Mouse (Mus musculus) 3134 (cell line): Measurements from ENCODE around the gene Il11ra1.

Experiments used
- DNase-seq: peaks from one replicate; pipeline ENCODE4 v3.0.0-alpha.2; 2011; ENCODE audit warnings: low spot score; ENCODE audit not compliant: insufficient read length; ENCODE audit errors: extremely low read depth

The Il11ra1 gene

DNA sequence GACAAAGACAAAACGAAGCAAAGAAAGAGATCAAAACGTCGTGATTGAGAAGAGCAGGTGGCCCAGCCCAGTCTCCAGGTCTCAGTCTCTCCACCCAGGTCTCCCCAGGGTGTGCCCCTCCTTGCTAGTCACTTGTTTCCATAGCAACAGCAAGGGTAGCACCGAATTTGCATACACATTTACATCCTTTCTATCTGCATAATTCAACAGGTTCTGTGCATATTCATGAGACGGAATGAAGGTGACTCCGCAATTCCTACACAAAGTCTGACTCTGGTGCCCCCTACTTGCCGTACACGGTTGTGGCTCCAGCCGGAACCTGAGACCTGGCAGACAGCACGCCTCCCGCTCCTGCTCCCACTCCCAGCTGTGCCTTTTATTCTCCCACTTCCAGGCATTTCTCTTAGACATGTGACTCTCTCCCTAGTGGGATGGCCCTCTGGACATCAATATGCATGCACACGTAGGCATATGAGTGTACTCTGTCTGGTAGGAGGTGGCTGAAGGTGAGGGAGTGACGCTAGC is 7.3 kb downstream of the Il11ra1 start:
- DNase-seq = no peak

DNA sequence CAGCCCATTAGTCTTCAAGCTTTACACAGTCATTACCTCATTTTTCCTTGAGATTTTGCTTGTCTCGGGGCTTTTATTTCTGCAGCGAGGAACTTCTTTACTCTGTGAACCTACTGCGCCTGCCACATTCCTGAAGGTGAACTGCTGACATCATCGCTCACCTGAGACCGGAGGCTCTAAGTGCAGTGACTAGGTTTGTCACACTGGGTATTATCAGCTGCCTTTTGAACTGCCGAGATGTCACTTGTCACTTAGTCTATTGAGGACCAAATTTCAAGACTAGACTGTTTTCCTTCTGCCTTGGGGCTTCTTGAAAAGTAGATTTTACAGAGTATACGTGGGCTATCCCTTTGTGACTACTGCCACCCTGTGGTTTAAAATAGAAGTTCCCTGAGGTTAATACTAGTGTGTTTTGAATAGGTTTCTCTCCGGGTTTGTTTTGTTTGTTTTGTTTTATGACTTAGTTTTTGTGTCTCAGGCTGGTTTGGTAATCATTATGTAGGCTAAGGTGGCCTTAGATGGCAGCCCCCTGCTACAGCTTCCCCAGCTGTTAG is 8.5 kb downstream of the Il11ra1 start:
- DNase-seq = no peak

DNA sequence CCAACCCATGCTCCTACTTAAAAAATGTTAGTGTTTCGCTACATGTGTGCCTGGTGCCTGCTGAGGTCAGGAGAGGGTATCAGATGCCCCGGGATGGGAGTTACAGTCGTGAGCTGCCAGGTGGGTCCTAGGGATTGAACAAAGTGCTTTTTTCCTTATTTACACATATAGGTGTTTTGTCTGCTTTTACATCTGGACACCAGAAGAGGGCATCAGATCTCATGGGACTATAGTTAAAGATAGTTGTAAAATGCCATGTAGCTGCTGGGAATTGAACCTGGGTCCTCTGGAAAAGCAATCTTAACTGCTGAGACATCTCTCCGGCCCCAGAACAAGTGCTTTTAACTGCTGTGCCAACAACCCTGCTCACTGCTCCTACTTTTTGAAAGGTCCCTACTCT is 10.4 kb downstream of the Il11ra1 start:
- no peak for DNase-seq

DNA sequence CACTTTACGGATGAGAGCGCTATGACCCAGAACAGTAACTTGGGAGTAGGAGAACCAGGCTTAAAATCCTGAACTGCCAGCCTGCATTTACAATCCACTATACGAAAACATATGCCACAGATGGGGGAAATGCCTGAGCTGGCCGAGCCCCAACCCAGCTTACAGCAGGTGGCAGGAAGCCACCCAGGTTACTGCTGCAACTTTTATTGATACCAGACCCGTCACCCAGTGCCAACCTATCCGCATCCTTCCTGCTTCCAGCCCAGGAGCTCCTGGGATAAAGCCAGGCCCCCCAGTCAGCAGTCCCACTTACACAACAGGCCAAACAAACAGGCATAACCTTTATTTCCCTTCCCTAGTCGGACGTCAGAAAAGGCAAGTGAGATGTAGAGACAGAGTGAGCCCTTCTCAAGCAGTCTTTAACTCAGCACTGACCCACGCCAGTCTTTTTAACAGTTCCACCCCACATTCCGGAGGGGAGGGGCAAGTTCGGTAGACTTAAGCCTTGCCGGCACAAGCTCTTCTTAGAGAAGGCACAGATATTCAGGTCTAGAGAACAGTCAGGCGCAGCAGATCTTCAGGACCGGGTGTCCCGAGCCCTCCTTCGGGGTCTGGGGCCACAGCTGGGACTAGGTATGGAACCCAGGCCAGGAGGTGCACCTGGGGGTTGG is 12.1 kb downstream of the Il11ra1 start:
- DNase-seq = no peak

DNA sequence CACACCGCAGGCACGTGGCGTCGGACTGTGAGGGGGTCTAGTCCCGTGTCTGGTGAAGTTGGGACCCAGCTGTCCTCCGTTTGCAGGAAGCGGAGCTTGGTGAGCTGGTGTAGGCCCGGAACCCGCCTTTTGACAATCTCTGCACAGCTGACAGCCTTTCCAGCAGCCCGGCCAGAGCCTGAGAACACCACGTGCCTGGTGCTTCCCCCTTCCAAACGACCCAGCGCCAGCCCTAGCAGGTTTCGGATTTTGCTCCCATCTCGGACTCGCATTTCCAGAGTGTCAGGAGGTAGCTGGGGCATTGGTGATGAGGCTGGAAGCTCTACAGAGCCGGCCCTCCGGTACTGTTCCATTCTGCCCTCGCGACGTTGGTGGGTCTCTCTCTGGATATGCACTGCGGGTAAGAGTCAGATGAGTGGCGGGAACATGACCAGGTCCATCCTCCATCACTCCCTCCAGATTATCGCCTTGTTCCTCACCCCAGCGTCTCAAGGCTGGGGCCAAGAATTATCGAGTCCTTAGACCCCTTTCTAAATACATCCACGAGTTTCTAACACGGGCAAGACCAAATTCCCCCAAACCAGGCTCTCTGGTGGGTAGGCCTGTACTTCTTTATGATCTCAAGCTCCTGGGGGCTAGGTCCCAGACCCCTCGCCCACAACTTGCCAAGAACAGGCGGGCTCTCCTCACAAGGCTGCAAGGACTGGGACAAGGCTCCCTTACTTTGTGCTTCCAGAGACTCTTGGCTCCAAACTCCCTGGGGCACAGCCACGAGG is 12.8 kb downstream of the Il11ra1 start:
- DNase-seq = no peak

DNA sequence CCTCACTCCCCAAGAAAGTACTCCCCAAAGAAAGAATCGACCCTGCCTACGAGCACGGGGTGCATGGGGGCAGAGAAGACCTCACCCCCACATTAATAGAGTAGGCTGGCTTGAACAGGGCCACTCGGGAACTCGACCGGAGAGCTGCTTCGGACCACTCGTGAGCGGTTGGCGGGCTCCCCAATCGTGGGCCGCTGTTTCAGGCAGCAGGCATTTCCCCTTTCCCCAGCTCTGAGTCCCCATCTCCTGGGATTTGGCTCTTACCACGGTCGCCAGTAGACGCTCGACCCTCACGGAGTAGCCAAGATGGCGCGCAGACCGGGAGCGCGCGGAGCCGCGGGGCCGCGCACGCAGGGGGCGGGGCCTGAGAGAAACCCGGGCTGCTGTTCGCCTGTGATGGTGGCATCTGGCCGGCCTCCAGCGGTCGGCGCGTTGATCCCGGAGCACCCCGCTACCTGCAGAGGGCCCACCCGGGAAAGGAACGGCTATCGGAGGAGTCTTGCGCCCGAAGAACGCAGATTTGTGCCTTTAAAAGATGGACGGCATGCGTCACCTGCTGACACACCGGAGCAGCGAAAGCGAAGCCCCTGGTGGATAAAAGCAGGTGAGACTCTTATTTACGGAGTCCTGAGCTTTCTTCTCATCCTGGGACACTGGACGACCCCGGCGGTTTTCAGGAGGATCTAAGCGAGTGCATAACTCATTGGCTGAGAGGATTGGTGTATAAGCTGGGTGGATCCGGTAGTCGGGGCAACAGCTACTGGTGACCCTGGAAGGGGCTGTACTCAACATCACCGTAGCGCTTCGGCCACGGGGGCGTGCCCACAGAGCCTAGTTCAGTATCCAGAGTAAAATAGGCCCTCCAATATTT is 13.6 kb downstream of the Il11ra1 start, which contains the start of gene Rpp25l:
Gene Rpp25l, minus strand, starts transcription at position 338 of the 871 bp plus-strand sequence.
- peak; percentile 94 for DNase-seq

DNA sequence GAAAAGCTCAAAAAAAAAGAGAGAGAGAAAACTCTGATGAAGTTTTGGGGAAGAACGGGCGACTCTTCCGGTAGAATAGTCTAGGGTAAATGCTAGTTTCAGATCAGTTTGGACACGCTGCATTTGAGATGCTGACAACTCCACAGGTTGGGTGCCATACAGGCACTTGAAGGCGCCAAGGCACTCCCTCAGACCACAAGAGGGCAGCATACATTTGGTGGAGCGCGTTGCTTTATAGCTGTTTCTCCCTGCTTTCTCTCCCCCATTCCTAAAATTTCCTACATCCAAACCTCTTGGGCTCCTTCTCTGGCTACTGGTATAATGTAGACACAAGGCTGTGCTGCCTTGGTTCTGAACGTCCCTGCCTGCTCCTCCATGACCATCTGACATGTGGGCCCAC is 14.5 kb downstream of the Il11ra1 start:
- DNase-seq = no peak

DNA sequence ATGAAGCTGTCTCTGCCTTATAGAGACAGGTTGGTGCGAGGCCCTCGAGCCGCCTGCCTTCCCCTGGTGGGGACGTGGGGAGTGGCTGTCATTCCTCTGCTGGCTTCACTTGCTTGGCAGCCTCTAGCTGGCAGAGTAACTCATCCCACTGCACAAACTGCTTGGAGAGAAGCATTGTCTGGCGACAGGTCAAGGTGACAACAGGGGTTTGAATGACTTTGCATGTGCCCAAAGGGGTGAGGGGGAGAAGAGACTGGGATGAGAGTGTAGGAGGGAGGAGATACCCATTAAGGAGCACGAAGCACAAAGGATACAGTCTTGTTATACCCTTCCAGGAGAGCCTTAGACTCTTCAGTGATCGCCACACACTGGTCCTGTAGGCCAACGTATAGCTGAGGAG is 15.3 kb downstream of the Il11ra1 start:
- no peak for DNase-seq

DNA sequence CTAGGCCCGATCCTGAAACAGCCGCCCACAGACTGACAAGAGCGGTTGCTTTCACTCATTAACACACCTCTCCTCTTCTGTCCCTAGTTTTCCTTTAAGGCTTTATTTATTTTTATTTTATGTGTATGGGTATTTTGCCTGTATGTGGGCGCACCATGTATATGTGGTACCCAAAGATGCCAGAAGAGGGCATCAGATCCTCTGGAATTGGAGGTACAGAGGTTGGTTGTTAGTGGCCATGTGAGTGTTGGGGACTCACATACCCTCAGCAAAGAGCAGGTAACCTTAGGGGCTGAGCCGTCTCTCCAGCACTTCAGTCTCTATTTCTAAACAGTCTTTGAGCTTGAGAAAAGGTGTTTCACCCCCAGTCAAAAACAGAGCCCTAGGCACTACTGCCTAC is 15.8 kb downstream of the Il11ra1 start:
- DNase-seq = no peak

DNA sequence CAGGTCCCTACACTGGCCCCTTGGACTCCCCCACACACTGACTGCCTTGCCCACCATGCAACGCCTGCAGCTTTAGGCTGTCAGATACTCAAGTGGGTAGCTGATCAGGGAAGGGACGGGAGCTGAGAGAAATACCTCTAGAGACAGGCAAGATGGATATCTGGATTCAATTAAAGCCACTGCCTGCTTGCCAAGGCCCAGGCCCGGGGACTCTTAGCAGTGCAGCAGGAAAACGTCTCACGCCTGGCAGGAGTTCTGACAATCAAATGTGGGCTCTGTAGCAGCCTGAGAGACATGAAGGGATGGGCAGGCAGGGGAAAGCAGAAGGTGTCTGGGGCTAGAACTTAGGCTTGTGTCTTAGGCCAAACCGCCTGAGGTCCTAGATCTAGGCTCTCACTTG is 17.0 kb downstream of the Il11ra1 start:
- no peak for DNase-seq

DNA sequence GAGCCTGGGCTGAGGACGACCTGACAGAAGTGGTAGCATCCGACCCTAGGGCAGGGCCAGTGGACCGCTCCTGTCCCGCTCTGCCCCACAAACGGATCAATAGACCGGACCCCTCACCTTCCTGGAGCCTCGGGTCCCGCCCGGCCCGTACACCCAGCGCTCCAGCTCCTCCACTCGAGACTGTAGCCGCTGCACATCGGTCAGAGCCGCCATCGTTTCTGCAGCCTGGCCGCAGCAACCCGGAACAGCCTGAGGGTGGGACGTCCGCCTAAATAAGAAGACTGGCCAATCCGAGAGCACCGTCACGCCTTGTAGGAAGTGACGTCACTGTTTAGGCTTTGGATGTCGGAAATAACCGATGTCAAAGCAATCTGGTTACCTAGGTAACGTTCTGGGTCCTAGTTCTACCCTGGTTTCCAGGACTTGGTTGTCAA is 23.1 kb downstream of the Il11ra1 start, which contains the start of gene Dctn3:
Gene Dctn3, minus strand, starts transcription at position 253 of the 434 bp plus-strand sequence.
- peak; percentile 84 for DNase-seq

DNA sequence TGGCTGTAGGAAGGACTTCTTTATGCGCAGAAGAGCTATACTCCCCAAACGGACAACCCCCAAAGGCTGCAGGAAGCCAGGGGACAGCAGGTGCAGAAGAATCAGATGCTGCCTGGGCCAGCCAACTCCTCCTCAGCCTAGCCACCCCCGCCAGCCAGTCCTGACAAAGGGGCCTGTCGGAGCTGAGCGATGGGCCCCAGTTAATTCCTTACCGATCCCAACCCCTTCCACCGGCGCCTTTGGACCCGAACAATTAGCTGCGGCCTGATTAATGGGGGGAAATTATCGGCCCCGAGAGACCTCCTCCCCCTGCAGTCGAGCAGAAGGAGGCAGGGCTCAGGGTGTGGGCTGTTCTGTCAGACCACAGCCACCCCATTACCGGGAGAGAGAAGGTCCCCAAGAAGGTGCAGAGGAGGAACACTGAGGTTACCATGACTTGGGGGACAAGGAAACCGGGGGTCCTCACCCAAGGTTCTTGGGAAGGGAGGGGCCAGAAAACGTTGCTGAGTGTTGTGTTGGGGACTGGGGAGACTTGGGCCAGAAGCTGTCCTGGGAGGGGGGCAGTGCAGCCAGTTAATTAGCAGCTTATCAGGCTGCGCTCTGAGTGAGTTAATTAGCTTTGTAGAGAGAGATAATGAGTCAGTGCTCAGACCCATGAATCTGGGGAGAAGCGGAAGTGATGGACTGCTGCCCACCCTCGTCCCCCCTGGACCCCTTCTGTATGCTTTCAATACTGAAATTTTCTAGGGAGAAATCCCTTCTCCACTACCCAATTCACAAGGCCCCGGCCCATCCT is 27.2 kb downstream of the Il11ra1 start:
- DNase-seq = no peak

DNA sequence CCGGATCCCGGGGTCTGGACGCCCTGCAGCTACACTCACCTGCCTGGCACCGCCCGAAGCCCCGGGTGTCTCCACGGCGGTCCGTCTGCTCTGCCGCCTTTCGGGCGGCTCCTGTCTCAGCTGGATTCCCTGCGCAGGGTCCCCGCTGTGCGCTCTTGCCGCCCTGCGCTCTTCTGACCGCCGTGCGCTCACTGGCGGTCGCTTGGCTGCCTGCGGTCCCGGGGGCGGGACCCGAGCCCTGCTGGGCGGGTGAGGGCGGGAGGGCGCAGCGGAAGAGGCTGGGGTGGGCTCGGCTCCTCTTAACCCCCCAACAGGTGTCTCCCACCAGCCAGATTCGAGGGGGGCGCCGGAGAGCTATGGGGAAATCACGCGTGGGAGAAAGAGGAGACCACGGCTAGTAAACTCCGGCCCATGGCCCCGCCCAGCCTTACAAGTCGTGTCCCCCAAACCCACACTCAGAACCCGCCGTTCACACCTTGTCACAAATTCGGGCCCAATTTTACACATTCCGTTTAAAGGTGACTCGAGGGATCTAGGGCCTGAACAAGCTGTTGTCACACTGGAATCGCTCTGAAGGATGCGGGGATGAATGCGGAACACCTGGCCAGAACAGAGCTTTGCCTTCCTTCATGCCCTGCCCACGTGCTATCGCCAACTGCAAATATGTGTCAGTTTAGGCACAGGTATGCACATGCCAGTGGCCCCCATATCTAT is 31.4 kb downstream of the Il11ra1 start, which contains the start of gene Arid3c:
Gene Arid3c, minus strand, starts transcription at position 91 of the 714 bp plus-strand sequence.
- no peak for DNase-seq

DNA sequence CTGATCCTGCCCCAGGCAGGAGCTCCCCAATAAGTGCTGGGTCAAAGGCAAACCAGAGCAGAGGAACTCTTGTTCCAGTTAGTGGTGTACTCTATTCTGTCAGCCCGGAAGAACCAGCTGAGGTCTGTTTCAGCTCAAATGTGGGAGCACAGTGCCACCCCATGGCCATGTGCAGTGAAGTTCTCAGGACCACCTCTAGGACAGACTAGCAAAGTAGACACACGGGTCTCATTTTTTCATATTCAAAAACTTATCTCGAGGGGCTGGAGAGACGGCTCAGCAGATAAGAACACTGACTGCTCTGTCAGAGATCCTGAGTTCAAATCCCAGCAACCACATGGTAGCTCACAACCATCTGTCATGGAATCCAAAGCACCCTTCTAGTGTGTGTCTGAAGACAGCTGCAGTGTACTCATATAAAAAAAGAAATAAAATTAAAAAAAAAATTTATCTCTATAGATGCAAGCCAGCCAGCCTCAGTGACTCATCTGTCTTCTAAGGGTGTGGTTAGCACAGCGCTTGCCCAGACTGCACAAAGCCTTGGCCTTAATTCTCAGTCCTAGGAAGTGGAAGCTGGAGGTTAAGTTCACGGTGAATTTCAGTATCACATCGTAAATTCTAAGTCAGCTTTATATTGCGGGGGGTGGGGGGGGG is 37.9 kb downstream of the Il11ra1 start:
- peak; percentile 52 for DNase-seq

DNA sequence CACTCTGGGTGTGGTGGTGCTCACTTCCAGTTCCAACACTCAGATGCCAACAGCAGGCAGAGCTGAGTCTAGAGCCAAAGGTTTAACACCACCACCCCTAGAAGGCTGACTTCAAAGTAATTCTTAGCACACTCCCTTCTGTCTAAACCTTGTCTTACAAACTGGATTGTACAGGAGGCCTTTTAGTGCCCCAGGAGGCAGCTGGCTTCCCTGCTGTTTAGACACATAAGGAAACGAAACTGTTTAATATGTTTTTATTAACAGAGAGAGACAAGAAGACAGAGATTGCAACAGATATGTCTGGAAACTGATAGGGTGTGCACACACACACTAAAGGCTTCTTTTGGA is 38.4 kb downstream of the Il11ra1 start:
- no peak for DNase-seq

DNA sequence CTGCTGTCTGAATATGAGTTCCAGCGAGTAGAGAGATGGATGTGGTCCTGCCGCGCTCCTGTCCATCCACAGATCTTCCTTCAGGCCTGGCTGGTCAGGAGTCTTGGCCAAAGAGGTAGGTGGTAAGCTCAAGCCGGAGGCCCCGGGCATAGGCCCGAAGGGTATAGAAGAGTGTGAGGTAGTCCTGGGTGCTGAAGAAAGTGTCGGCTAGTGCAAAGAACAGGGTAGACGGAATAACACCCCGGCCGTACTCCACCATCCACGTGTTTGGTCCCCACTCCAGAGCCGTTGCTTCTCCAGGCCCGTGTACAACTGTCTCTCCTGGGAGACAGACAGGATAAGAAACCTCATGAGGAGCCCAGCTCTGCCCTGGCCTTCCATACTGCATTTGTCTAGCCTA is 39.5 kb downstream of the Il11ra1 start:
- DNase-seq = no peak

DNA sequence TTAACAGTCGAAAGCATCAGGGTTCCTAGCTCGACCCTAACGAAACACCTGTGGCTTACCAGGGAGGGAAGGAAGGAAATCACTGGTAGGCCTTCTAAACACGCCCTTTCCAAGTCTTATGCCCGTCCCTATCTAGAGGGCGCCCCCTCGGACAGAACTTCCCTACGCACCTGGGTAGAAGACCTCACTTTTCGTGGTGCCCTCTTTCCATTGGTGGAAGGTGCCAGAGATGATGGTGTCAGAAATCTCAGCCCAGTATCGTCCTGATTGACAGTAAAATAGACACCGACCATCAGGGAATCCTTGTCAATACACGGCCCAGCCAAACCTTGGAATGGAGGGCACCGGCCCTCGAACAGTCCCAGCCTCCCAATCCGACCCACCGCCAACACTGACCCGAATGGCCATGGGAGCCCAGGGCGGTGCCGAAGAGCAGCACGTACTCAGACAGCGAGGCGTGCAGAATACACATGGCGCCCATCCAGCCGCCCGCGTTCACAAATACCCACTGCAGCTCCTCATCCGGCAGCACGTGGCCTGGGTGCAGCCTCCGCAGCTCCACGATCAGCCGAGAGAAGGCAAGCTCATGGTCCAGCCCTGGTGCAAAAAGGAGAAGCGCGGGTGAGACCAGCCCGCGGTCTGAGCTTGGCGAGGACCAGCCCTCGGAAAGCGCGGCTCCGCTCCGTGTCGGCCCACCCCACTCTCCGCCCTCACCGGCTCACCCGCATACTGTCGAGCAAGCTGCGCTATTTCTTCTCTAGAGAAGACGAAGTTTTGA is 40.8 kb downstream of the Il11ra1 start:
- no peak for DNase-seq

DNA sequence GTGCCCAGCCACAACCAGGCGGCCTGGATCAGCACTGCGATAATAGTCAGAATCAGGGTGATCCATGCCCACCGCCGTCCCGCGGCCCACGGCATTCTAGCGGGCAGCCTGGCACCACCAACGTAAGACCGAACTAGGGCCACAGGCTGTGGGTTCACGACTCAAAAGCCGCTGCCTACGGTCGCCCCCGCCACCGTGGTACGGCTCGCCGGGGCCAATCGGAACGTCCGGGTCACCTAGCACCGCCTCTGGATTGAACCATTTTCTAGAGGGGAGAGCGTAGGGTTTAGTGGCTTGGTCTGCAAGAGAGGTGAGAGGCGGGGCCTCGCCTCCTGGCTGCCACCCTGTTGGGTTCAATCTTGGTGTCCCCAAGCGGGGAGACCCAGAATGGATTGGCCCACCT is 41.4 kb downstream of the Il11ra1 start:
- DNase-seq = peak; percentile 100
